8 mouse cellular contexts compared by ENCODE assay signal in genomic region chr3:67463001-67463400, GRCm38 (mm10). TPM values are rescaled to one million over a fixed set of nuclear protein-coding genes. Genes with fewer than 3 reads are reported as not detected.
A peak's percentile ranks its signal among the peaks of the same experiment; 100 is the strongest.
DNase-seq lines count a peak whose midpoint lies in the region; ATAC-seq and TF ChIP-seq lines count a peak whose summit lies in the region.

No protein-coding gene starts in this region.

- intact Hi-C loops in heart, adult 2 months (cut with DNase I): no loop called here

- peak overlapping the region; percentile 70 for H3K4me3 ChIP-seq in heart, adult 2 months
- peak overlapping the region; percentile 67 for H3K4me3 ChIP-seq in embryonic fibroblast, embryonic 13.5 days (ENCODE audit: insufficient read depth, low read length)
- H3K4me3 ChIP-seq in limb, embryonic 14.5 days (replicated peaks; ENCODE audit: low read length): peak overlapping the region; percentile 65
- peak overlapping the region; percentile 62 for H3K4me3 ChIP-seq in stomach, embryonic 14.5 days (ENCODE audit: low read depth, low read length)

- 10% methylated on average over 12 of the region's 12 CpGs for WGBS in heart, adult 2 months
- under 1% methylated on average over 12 of the region's 12 CpGs for WGBS in limb, embryonic 14.5 days
- WGBS in stomach, embryonic 14.5 days: 1% methylated on average over 12 of the region's 12 CpGs

- no peaks in the 10 kb centered on the region; the same call in 1 of the 2 replicates for H3K79me2 ChIP-seq in heart, adult 2 months (replicated peaks; ENCODE audit: control insufficient read depth, insufficient read depth, low read length)

- peak overlapping the region; percentile 71; the same call in 1 of the 2 replicates for H3K27ac ChIP-seq in heart, adult 2 months
- peak overlapping the region; percentile 55 for H3K27ac ChIP-seq in embryonic fibroblast, embryonic 13.5 days (ENCODE audit: insufficient read depth, low read length)
- H3K27ac ChIP-seq in limb, embryonic 14.5 days (replicated peaks; ENCODE audit: low read depth, low read length): peak overlapping the region; percentile 87
- peak overlapping the region; percentile 89 for H3K27ac ChIP-seq in stomach, embryonic 14.5 days (ENCODE audit: low read length)

- DNase-seq in heart, adult 2 months: no peak
- no peak for DNase-seq in heart, adult 8-10 months (ENCODE audit: low spot score)
- peak; percentile 52 for DNase-seq in CD4-positive, CD25-positive, alpha-beta regulatory T cell, adult 2 months (ENCODE audit: low read depth, low spot score)
- peak; percentile 51 for DNase-seq in limb, embryonic 14.5 days (ENCODE audit: low spot score)
- DNase-seq in ovary, postnatal 36 days (ENCODE audit: low spot score): no peak

- no peak for TF ChIP-seq CTCF in heart, adult 2 months (IDR thresholded peaks at IDR 0.05)
- no peak for TF ChIP-seq CTCF in embryonic fibroblast, embryonic 13.5 days (IDR thresholded peaks at IDR 0.05; ENCODE audit: borderline replicate concordance, insufficient read depth, low read length)

- TF ChIP-seq POLR2A in heart, adult 2 months (IDR thresholded peaks at IDR 0.05; ENCODE audit: insufficient read depth, low read depth, low read length): no peak
- no peak for TF ChIP-seq POLR2A in embryonic fibroblast, embryonic 13.5 days (IDR thresholded peaks at IDR 0.05; ENCODE audit: low read depth, low read length)
- TF ChIP-seq POLR2A in limb, embryonic 14.5 days (IDR thresholded peaks at IDR 0.05; ENCODE audit: borderline replicate concordance, extremely low read depth, insufficient read depth, insufficient read length): no peak

- peak; percentile 22; the same call in 1 of the 2 replicates for ATAC-seq in limb, embryonic 14.5 days (ENCODE audit: low FRiP score, low read depth)
- ATAC-seq in stomach, embryonic 14.5 days (ENCODE audit: insufficient number of reproducible peaks, insufficient read depth, low FRiP score, low read depth): no peak; the same call in 1 of the 2 replicates
- no peak; the same call in 1 of the 2 replicates for ATAC-seq in cerebellum, adult (ENCODE audit: insufficient number of reproducible peaks, low FRiP score, low TSS enrichment)

- TF ChIP-seq EP300 in heart, adult 2 months (IDR thresholded peaks at IDR 0.05; ENCODE audit: insufficient read depth, low read depth, low read length): no peak

- peaks cover 2% of the 10 kb centered on the region; the same call in 1 of the 2 replicates for H3K4me1 ChIP-seq in heart, adult 2 months (ENCODE audit: control insufficient read depth, insufficient read depth, low read length)
- no peaks in the 10 kb centered on the region for H3K4me1 ChIP-seq in embryonic fibroblast, embryonic 13.5 days (ENCODE audit: control insufficient read depth, insufficient read depth, low read length)
- peaks cover 10% of the 10 kb centered on the region for H3K4me1 ChIP-seq in limb, embryonic 14.5 days (ENCODE audit: control insufficient read depth, insufficient read depth, low read length)
- peaks cover 3% of the 10 kb centered on the region; the same call in 1 of the 2 replicates for H3K4me1 ChIP-seq in stomach, embryonic 14.5 days (ENCODE audit: control insufficient read depth, insufficient read depth, low read length)

- H3K36me3 ChIP-seq in heart, adult 2 months (ENCODE audit: control insufficient read depth, insufficient read depth, low read length): no peaks in the 10 kb centered on the region; the same call in 1 of the 2 replicates
- H3K36me3 ChIP-seq in limb, embryonic 14.5 days (ENCODE audit: control insufficient read depth, insufficient read depth, low read length): peaks cover 21% of the 10 kb centered on the region
- peaks cover 25% of the 10 kb centered on the region for H3K36me3 ChIP-seq in stomach, embryonic 14.5 days (ENCODE audit: control insufficient read depth, insufficient read depth, low read length)

- no peaks in the 10 kb centered on the region for H3K27me3 ChIP-seq in heart, adult 2 months (ENCODE audit: control insufficient read depth, insufficient read depth, low read length)
- H3K27me3 ChIP-seq in limb, embryonic 14.5 days (ENCODE audit: control insufficient read depth, insufficient read depth, low read length): no peaks in the 10 kb centered on the region
- H3K27me3 ChIP-seq in stomach, embryonic 14.5 days (ENCODE audit: control insufficient read depth, insufficient read depth, low read length): no peaks in the 10 kb centered on the region

- H3K9me3 ChIP-seq in limb, embryonic 14.5 days (ENCODE audit: control insufficient read depth, low read length): no peaks in the 10 kb centered on the region
- no peaks in the 10 kb centered on the region for H3K9me3 ChIP-seq in stomach, embryonic 14.5 days (ENCODE audit: control insufficient read depth, low read depth, low read length)

- peak overlapping the region; percentile 85 for H3K4me2 ChIP-seq in limb, embryonic 14.5 days (replicated peaks; ENCODE audit: low read depth, low read length, severe bottlenecking)
- peak overlapping the region; percentile 61 for H3K4me2 ChIP-seq in stomach, embryonic 14.5 days (replicated peaks; ENCODE audit: low read depth, low read length)

- peak overlapping the region; percentile 84 for H3K9ac ChIP-seq in heart, adult 2 months (ENCODE audit: low read depth, low read length)
- H3K9ac ChIP-seq in limb, embryonic 14.5 days (ENCODE audit: low read depth, low read length, severe bottlenecking): peak overlapping the region; percentile 79
- peak overlapping the region; percentile 45 for H3K9ac ChIP-seq in stomach, embryonic 14.5 days (replicated peaks; ENCODE audit: low read depth, low read length)

RNA-seq across cellular contexts. Expression of gene Lxn, which starts 0.7 kb away (rescaled TPM):
- 1 to 10 TPM; 2.6 to 4.5 TPM for total RNA-seq in heart, adult 2 months (2021)
- 8.8 and 11.0 TPM in 2 replicates for polyA plus RNA-seq in heart, adult 2 months (2012; rRNA removed)
- total RNA-seq in heart, adult 8-10 months (2022): 1 to 10 TPM; 1.9 to 4.3 (median 3.3) TPM
- 98.5 and 132 TPM in 2 replicates for polyA plus RNA-seq in embryonic fibroblast, embryonic 13.5 days (2011; ENCODE audit: insufficient read length, low read depth, missing spikeins)
- 51.9 and 64.8 TPM in 2 replicates for polyA plus RNA-seq in limb, embryonic 14.5 days (2012; rRNA removed)
- 121 and 130 TPM in 2 replicates for polyA plus RNA-seq in limb, embryonic 14.5 days (2014; fragmentation: Nextera tagmentation; extraction: Ambion mirVana)
- 103 and 107 TPM in 2 replicates for polyA plus RNA-seq in stomach, embryonic 14.5 days (2014; fragmentation: Nextera tagmentation; extraction: Ambion mirVana)

RNA-seq across cellular contexts. Expression of gene Gfm1, which starts 33.1 kb away (rescaled TPM):
- 100 to 1,000 TPM; 203 to 226 TPM for total RNA-seq in heart, adult 2 months (2021)
- 70.9 and 127 TPM in 2 replicates for polyA plus RNA-seq in heart, adult 2 months (2012; rRNA removed)
- 100 to 1,000 TPM; 204 to 236 (median 226) TPM for total RNA-seq in heart, adult 8-10 months (2022)
- polyA plus RNA-seq in embryonic fibroblast, embryonic 13.5 days (2011; ENCODE audit: insufficient read length, low read depth, missing spikeins): 45.6 and 52.6 TPM in 2 replicates
- polyA plus RNA-seq in limb, embryonic 14.5 days (2012; rRNA removed): 26.2 and 30.4 TPM in 2 replicates
- polyA plus RNA-seq in limb, embryonic 14.5 days (2014; fragmentation: Nextera tagmentation; extraction: Ambion mirVana): 40.9 and 45.1 TPM in 2 replicates
- 40.2 and 40.6 TPM in 2 replicates for polyA plus RNA-seq in stomach, embryonic 14.5 days (2014; fragmentation: Nextera tagmentation; extraction: Ambion mirVana)

RNA-seq across cellular contexts. Expression of gene Rarres1, which starts 52.3 kb away (rescaled TPM):
- total RNA-seq in heart, adult 2 months (2021): 1 to 10 TPM in 1 of 2 experiments, under 1 TPM in 1; 0.89 to 1.0 TPM
- 0.70 and 0.94 TPM in 2 replicates for polyA plus RNA-seq in heart, adult 2 months (2012; rRNA removed)
- 1 to 10 TPM in 2 of 4 experiments, under 1 TPM in 2; 0.46 to 1.4 (median 0.90) TPM for total RNA-seq in heart, adult 8-10 months (2022)
- 16.2 and 18.2 TPM in 2 replicates for polyA plus RNA-seq in embryonic fibroblast, embryonic 13.5 days (2011; ENCODE audit: insufficient read length, low read depth, missing spikeins)
- polyA plus RNA-seq in limb, embryonic 14.5 days (2012; rRNA removed): 4.1 and 4.5 TPM in 2 replicates
- polyA plus RNA-seq in limb, embryonic 14.5 days (2014; fragmentation: Nextera tagmentation; extraction: Ambion mirVana): 5.3 and 7.4 TPM in 2 replicates
- polyA plus RNA-seq in stomach, embryonic 14.5 days (2014; fragmentation: Nextera tagmentation; extraction: Ambion mirVana): 2.0 TPM in 2 replicates

Comparison
In these comparisons a context has a peak if more than half of its experiments do, and no peak if none do; other contexts are left out.
1. DNase-seq: peak in CD4-positive, CD25-positive, alpha-beta regulatory T cell, adult 2 months (single experiment) and limb, embryonic 14.5 days (single experiment); none in heart, adult 2 months (0 of 2), heart, adult 8-10 months (single experiment) and ovary, postnatal 36 days (single experiment).
2. Peak in every context shown above with its lines, with median percentiles within 50 percentile points of each other: H3K27ac ChIP-seq, H3K4me3 ChIP-seq and H3K9ac ChIP-seq.